Mouse (Mus musculus) gastrocnemius, adult 2 months (tissue): ENCODE measurements around the gene Lmod3. TPM values are rescaled to one million over a fixed set of nuclear protein-coding genes. Genes with fewer than 3 reads are reported as not detected.

Experiments
- DNase-seq: peaks from one replicate; pipeline ENCODE4 v3.0.0; 2022
- H3K27ac ChIP-seq: fragments of 200-600 bp; 2 replicates; pipeline ENCODE4 v1.8.1; 2022; ENCODE audit warnings: mild to moderate bottlenecking
- H3K4me3 ChIP-seq: fragments of 200-600 bp; 2 replicates; pipeline ENCODE4 v1.8.1; 2022; ENCODE audit warnings: mild to moderate bottlenecking, moderate library complexity
- CTCF ChIP-seq: fragments of 200-600 bp; IDR thresholded peaks from 2 replicates; pipeline ENCODE4 v1.8.1; 2022; ENCODE audit warnings: antibody characterized with exemption, mild to moderate bottlenecking, moderate library complexity
- intact Hi-C: fragments of 180-260 bp; cut with DNase I; formaldehyde crosslinking; loops from one replicate; pipeline ENCODE4 v1.15.1; 2025
- total RNA-seq, 2 experiments: library from RNA; stranded (reverse); gene quantifications; 2 replicates each; pipeline ENCODE4 v1.2.3; 2021

Gene Lmod3
- total RNA-seq, 2 experiments from 2014 or later, result 95.4 to 186 TPM

GRCm38 (mm10) chr6:97200437-97200836 is 52.1 kb downstream of the Lmod3 start:
- no peak for DNase-seq
- intact Hi-C loops, result no loop called here
- H3K27ac ChIP-seq, result no peak overlapping the region
- TF ChIP-seq CTCF, result peak; percentile 29; the same call in 1 of the 2 replicates
- no peak overlapping the region for H3K4me3 ChIP-seq

Other genes with a start within 250 kb of the Lmod3 start
- gene Fam19a4, start 192.3 kb downstream of the Lmod3 start, total RNA-seq, result under 1 TPM; 0.20 to 0.31 TPM
- 1 to 10 TPM; 4.2 to 5.4 TPM for gene Eogt, start 103.6 kb downstream of the Lmod3 start, total RNA-seq
- 10 to 100 TPM; 46.7 to 50.5 TPM for gene Tmf1, start 73.6 kb downstream of the Lmod3 start, total RNA-seq
- gene Uba3, start 47.1 kb downstream of the Lmod3 start, total RNA-seq, result 10 to 100 TPM; 32.7 to 43.1 TPM
- gene Arl6ip5, start 42.1 kb downstream of the Lmod3 start, total RNA-seq, result 100 to 1,000 TPM; 117 to 173 TPM